ENCODE assay signal across 23 mouse cellular contexts in the genomic region with DNA sequence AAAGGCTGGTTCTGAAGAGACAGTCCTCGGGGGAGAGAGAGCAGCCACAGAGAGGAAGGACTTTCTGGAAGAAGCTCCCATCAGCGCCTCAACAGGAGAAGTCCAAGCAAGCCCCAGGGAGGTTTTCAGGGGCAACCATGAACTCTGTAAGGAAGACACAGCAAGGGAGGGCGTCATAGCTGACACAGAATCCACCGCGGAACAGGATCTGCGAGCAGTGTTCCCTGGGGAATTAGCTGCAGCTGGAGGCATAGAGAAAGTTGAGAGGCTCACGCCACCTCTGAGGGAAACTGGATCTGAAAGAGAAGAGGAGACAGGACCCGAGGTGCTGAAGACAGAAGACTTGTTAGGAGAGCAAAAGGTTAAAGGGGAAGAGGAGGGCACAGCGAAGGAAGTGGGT.
DNase-seq lines count a peak whose midpoint lies in the region; ATAC-seq and TF ChIP-seq lines count a peak whose summit lies in the region.
"Had no signal": no experiment of that assay in that cellular context is flagged by ENCODE, and none has a peak within 500 bp of the region (broad histone marks: within the 10 kb centered on the region; RNA-seq: fewer than 3 reads in every experiment).

No protein-coding gene starts in this region.

- no peak overlapping the region for H3K9ac ChIP-seq in forebrain, embryonic 12.5 days
- no peak overlapping the region for H3K9ac ChIP-seq in kidney, embryonic 14.5 days (ENCODE audit: low read depth, low read length)
- H3K9ac ChIP-seq in lung, embryonic 14.5 days: no peak overlapping the region
- H3K9ac ChIP-seq: forebrain, embryonic 15.5 days; hindbrain, embryonic 12.5 days; limb, embryonic 15.5 days; liver, embryonic 13.5 days; midbrain, embryonic 13.5 days had no signal

- no peak for ATAC-seq in forebrain, embryonic 12.5 days (ENCODE audit: low FRiP score)
- ATAC-seq in kidney, embryonic 14.5 days (ENCODE audit: low FRiP score, low TSS enrichment): peak; percentile 24; the same call in 1 of the 2 replicates
- ATAC-seq in lung, embryonic 14.5 days (ENCODE audit: insufficient read depth): no peak
- ATAC-seq: forebrain, embryonic 15.5 days; midbrain, embryonic 13.5 days; Patski had no signal

- no peak for TF ChIP-seq CTCF in lung, embryonic 14.5 days (IDR thresholded peaks at IDR 0.05; ENCODE audit: low read depth)

- DNase-seq in forebrain, embryonic 10.5 days (ENCODE audit: extremely low spot score, low spot score): no peak
- DNase-seq in kidney, adult 18-20 months: no peak
- peak; percentile 13 for DNase-seq in lung, embryonic 14.5 days
- no peak for DNase-seq in lung, postnatal 14 days
- no peak for DNase-seq in embryonic facial prominence, embryonic 10.5 days (ENCODE audit: low spot score)
- DNase-seq in cerebellum, postnatal 4 days (ENCODE audit: low spot score in 2 of 2): no peak
- DNase-seq: adrenal gland, postnatal 10 days; cerebellum, adult 8-10 months; cerebellum, postnatal 25 days; gastrocnemius, postnatal 36 days; kidney, adult 11 months; layer of hippocampus, adult 9-11 months; liver, embryonic 13.5 days; lung, adult 18-20 months had no signal

- peak overlapping the region; percentile 40; the same call in 1 of the 2 replicates for H3K27ac ChIP-seq in forebrain, embryonic 10.5 days
- H3K27ac ChIP-seq in forebrain, embryonic 12.5 days: no peak overlapping the region
- H3K27ac ChIP-seq in kidney, embryonic 14.5 days (ENCODE audit: low read depth, low read length): no peak overlapping the region
- H3K27ac ChIP-seq in lung, embryonic 14.5 days (ENCODE audit: low read depth): no peak overlapping the region
- H3K27ac ChIP-seq in embryonic facial prominence, embryonic 10.5 days (replicated peaks): 0 out of 2 replicates have a peak overlapping the region, but pooled peaks have one; percentile 40
- H3K27ac ChIP-seq: forebrain, embryonic 15.5 days; hindbrain, embryonic 12.5 days; limb, embryonic 10.5 days; limb, embryonic 15.5 days; liver, embryonic 13.5 days; macrophage; midbrain, embryonic 13.5 days had no signal

- peaks cover 12% of the 10 kb centered on the region; the same call in 1 of the 2 replicates for H3K4me1 ChIP-seq in forebrain, embryonic 10.5 days
- H3K4me1 ChIP-seq in forebrain, embryonic 12.5 days: no peaks in the 10 kb centered on the region
- H3K4me1 ChIP-seq in kidney, embryonic 14.5 days (ENCODE audit: control insufficient read depth, insufficient read depth, low read length): no peaks in the 10 kb centered on the region
- no peaks in the 10 kb centered on the region for H3K4me1 ChIP-seq in lung, embryonic 14.5 days (ENCODE audit: insufficient read depth)
- peaks cover 23% of the 10 kb centered on the region for H3K4me1 ChIP-seq in embryonic facial prominence, embryonic 10.5 days
- H3K4me1 ChIP-seq: forebrain, embryonic 15.5 days; hindbrain, embryonic 12.5 days; limb, embryonic 15.5 days; liver, embryonic 13.5 days; midbrain, embryonic 13.5 days had no signal

- no peak overlapping the region for H3K4me3 ChIP-seq in forebrain, embryonic 10.5 days
- H3K4me3 ChIP-seq in forebrain, embryonic 12.5 days (replicated peaks): no peak overlapping the region
- H3K4me3 ChIP-seq in kidney, embryonic 14.5 days (ENCODE audit: low read length): no peak overlapping the region
- no peak overlapping the region for H3K4me3 ChIP-seq in lung, embryonic 14.5 days (ENCODE audit: low read depth, low read length)
- no peak overlapping the region for H3K4me3 ChIP-seq in embryonic facial prominence, embryonic 10.5 days
- H3K4me3 ChIP-seq: forebrain, embryonic 15.5 days; hindbrain, embryonic 12.5 days; limb, embryonic 10.5 days; limb, embryonic 15.5 days; liver, embryonic 13.5 days; midbrain, embryonic 13.5 days had no signal

- H3K27me3 ChIP-seq in forebrain, embryonic 10.5 days (ENCODE audit: poor library complexity, severe bottlenecking): no peaks in the 10 kb centered on the region
- H3K27me3 ChIP-seq in forebrain, embryonic 12.5 days: 0 out of 2 replicates have a peak, but pooled peaks cover 3% of the 10 kb centered on the region
- no peaks in the 10 kb centered on the region for H3K27me3 ChIP-seq in kidney, embryonic 14.5 days (ENCODE audit: control insufficient read depth, insufficient read depth, low read length)
- H3K27me3 ChIP-seq in lung, embryonic 14.5 days (ENCODE audit: insufficient read depth, low read length): no peaks in the 10 kb centered on the region
- H3K27me3 ChIP-seq in embryonic facial prominence, embryonic 10.5 days (replicated peaks; ENCODE audit: low read depth, poor library complexity, severe bottlenecking): no peaks in the 10 kb centered on the region
- H3K27me3 ChIP-seq: forebrain, embryonic 15.5 days; hindbrain, embryonic 12.5 days; limb, embryonic 15.5 days; liver, embryonic 13.5 days; midbrain, embryonic 13.5 days; Patski had no signal

- H3K9me3 ChIP-seq in forebrain, embryonic 10.5 days: no peaks in the 10 kb centered on the region
- no peaks in the 10 kb centered on the region for H3K9me3 ChIP-seq in forebrain, embryonic 12.5 days
- H3K9me3 ChIP-seq in kidney, embryonic 14.5 days (ENCODE audit: control insufficient read depth, low read length): no peaks in the 10 kb centered on the region
- no peaks in the 10 kb centered on the region for H3K9me3 ChIP-seq in lung, embryonic 14.5 days (ENCODE audit: low read depth, low read length)
- no peaks in the 10 kb centered on the region for H3K9me3 ChIP-seq in embryonic facial prominence, embryonic 10.5 days
- H3K9me3 ChIP-seq: forebrain, embryonic 15.5 days; hindbrain, embryonic 12.5 days; limb, embryonic 10.5 days; limb, embryonic 15.5 days; liver, embryonic 13.5 days; midbrain, embryonic 13.5 days had no signal

- no peak overlapping the region for H3K4me2 ChIP-seq in forebrain, embryonic 12.5 days
- no peak overlapping the region for H3K4me2 ChIP-seq in kidney, embryonic 14.5 days (replicated peaks; ENCODE audit: low read depth, low read length)
- no peak overlapping the region for H3K4me2 ChIP-seq in lung, embryonic 14.5 days
- H3K4me2 ChIP-seq: forebrain, embryonic 15.5 days; hindbrain, embryonic 12.5 days; limb, embryonic 15.5 days; liver, embryonic 13.5 days; midbrain, embryonic 13.5 days had no signal

- WGBS in forebrain, embryonic 10.5 days: 68% methylated on average over 9 of the region's 9 CpGs
- 72% methylated on average over 9 of the region's 9 CpGs for WGBS in forebrain, embryonic 12.5 days
- WGBS in kidney, embryonic 14.5 days: 26% methylated on average over 9 of the region's 9 CpGs
- WGBS in lung, embryonic 14.5 days: 29% methylated on average over 9 of the region's 9 CpGs
- WGBS in embryonic facial prominence, embryonic 10.5 days: 53% methylated on average over 9 of the region's 9 CpGs

- no peaks in the 10 kb centered on the region for H3K36me3 ChIP-seq in forebrain, embryonic 10.5 days (replicated peaks)
- H3K36me3 ChIP-seq in forebrain, embryonic 12.5 days (replicated peaks): no peaks in the 10 kb centered on the region
- no peaks in the 10 kb centered on the region for H3K36me3 ChIP-seq in kidney, embryonic 14.5 days (ENCODE audit: control insufficient read depth, insufficient read depth, low read length)
- no peaks in the 10 kb centered on the region for H3K36me3 ChIP-seq in lung, embryonic 14.5 days (ENCODE audit: insufficient read depth)
- H3K36me3 ChIP-seq in embryonic facial prominence, embryonic 10.5 days (replicated peaks): no peaks in the 10 kb centered on the region
- H3K36me3 ChIP-seq: forebrain, embryonic 15.5 days; hindbrain, embryonic 12.5 days; limb, embryonic 10.5 days; limb, embryonic 15.5 days; liver, embryonic 13.5 days; midbrain, embryonic 13.5 days had no signal

Comparison
In these comparisons a context has a peak if more than half of its experiments do, and no peak if none do; other contexts are left out.
1. H3K27ac ChIP-seq: peak in forebrain, embryonic 10.5 days (single experiment) and embryonic facial prominence, embryonic 10.5 days (single experiment); none in forebrain, embryonic 12.5 days (single experiment), kidney, embryonic 14.5 days (single experiment) and lung, embryonic 14.5 days (single experiment).